ENCODE assay signal across 12 mouse cellular contexts in the genomic region with DNA sequence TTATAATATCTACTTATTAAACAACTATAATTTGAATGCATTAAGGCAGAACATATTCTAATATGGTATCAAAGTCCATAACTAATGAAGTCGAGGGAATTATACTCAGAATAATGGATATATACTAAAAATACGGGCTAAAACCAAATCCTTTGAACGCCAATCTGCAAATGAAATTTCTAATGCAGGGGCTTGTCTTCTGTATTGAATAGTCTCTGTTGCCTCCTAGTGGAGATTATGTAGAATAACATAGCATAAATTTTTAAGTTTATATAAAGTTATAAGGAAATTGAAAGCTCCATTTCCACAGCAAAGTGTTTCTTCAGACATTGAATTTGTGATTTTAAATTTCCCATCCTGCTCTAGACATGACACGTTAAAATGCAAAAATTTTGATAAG.
DNase-seq lines count a peak whose midpoint lies in the region; ATAC-seq and TF ChIP-seq lines count a peak whose summit lies in the region.
"Had no signal": no experiment of that assay in that cellular context is flagged by ENCODE, and none has a peak within 500 bp of the region (broad histone marks: within the 10 kb centered on the region; RNA-seq: fewer than 3 reads in every experiment).

No protein-coding gene starts in this region.

- DNase-seq in 3T3-L1 (ENCODE audit: low read depth, low spot score) (peak; percentile 13), 416B (ENCODE audit: low read depth) (peak; percentile 53)
- DNase-seq in embryonic facial prominence, embryonic 14.5 days (ENCODE audit: low spot score): peak; percentile 40
- no peak for DNase-seq in cerebellum, postnatal 4 days (ENCODE audit: low spot score in 2 of 2)
- no peak for DNase-seq in thymus, postnatal 4 days
- DNase-seq: kidney, adult 11 months; liver, embryonic 13.5 days; thymus, postnatal 36 days had no signal

- H3K36me3 ChIP-seq in intestine, postnatal 0 days (ENCODE audit: control insufficient read depth, insufficient read depth): no peaks in the 10 kb centered on the region
- no peaks in the 10 kb centered on the region for H3K36me3 ChIP-seq in intestine, embryonic 15.5 days
- no peaks in the 10 kb centered on the region for H3K36me3 ChIP-seq in embryonic facial prominence, embryonic 14.5 days (ENCODE audit: control insufficient read depth, insufficient read depth, low read length)
- H3K36me3 ChIP-seq: liver, embryonic 13.5 days had no signal

- H3K9ac ChIP-seq in intestine, postnatal 0 days (ENCODE audit: low read depth, low read length): no peak overlapping the region
- no peak overlapping the region for H3K9ac ChIP-seq in intestine, embryonic 15.5 days
- H3K9ac ChIP-seq in embryonic facial prominence, embryonic 14.5 days (ENCODE audit: low read depth, low read length): no peak overlapping the region
- H3K9ac ChIP-seq: heart, embryonic 13.5 days; liver, embryonic 13.5 days had no signal

- H3K27ac ChIP-seq in intestine, postnatal 0 days (ENCODE audit: low read depth, low read length): no peak overlapping the region
- no peak overlapping the region for H3K27ac ChIP-seq in intestine, embryonic 15.5 days
- no peak overlapping the region for H3K27ac ChIP-seq in embryonic facial prominence, embryonic 14.5 days (replicated peaks; ENCODE audit: low read depth, low read length)
- H3K27ac ChIP-seq: heart, embryonic 13.5 days; liver, embryonic 13.5 days had no signal

- TF ChIP-seq CTCF in intestine, postnatal 0 days (IDR thresholded peaks at IDR 0.05; ENCODE audit: low read depth): peak; percentile 66

- H3K4me1 ChIP-seq in intestine, postnatal 0 days (replicated peaks; ENCODE audit: control insufficient read depth, insufficient read depth, low read length): no peaks in the 10 kb centered on the region
- H3K4me1 ChIP-seq in intestine, embryonic 15.5 days (replicated peaks): no peaks in the 10 kb centered on the region
- no peaks in the 10 kb centered on the region for H3K4me1 ChIP-seq in embryonic facial prominence, embryonic 14.5 days (ENCODE audit: control insufficient read depth, insufficient read depth, low read length)
- H3K4me1 ChIP-seq: heart, embryonic 13.5 days; liver, embryonic 13.5 days had no signal

- H3K4me3 ChIP-seq in intestine, postnatal 0 days (ENCODE audit: low read depth, low read length): no peak overlapping the region
- no peak overlapping the region for H3K4me3 ChIP-seq in intestine, embryonic 15.5 days (replicated peaks)
- no peak overlapping the region for H3K4me3 ChIP-seq in embryonic facial prominence, embryonic 14.5 days (ENCODE audit: low read depth, low read length)
- H3K4me3 ChIP-seq: heart, embryonic 13.5 days; liver, embryonic 13.5 days had no signal

- H3K9me3 ChIP-seq in intestine, postnatal 0 days (ENCODE audit: control insufficient read depth): no peaks in the 10 kb centered on the region
- H3K9me3 ChIP-seq in intestine, embryonic 15.5 days: no peaks in the 10 kb centered on the region
- no peaks in the 10 kb centered on the region for H3K9me3 ChIP-seq in embryonic facial prominence, embryonic 14.5 days (ENCODE audit: control insufficient read depth, low read length)
- H3K9me3 ChIP-seq: heart, embryonic 13.5 days; liver, embryonic 13.5 days had no signal

- H3K4me2 ChIP-seq in intestine, postnatal 0 days (replicated peaks; ENCODE audit: low read depth): no peak overlapping the region
- no peak overlapping the region for H3K4me2 ChIP-seq in intestine, embryonic 15.5 days (replicated peaks)
- H3K4me2 ChIP-seq in embryonic facial prominence, embryonic 14.5 days (ENCODE audit: low read depth, low read length): no peak overlapping the region
- H3K4me2 ChIP-seq: heart, embryonic 13.5 days; liver, embryonic 13.5 days had no signal

- WGBS in intestine, postnatal 0 days: 17% methylated on average over 4 of the region's 4 CpGs
- 13% methylated on average over 4 of the region's 4 CpGs for WGBS in intestine, embryonic 15.5 days
- 15% methylated on average over 4 of the region's 4 CpGs for WGBS in embryonic facial prominence, embryonic 14.5 days

- ATAC-seq in intestine, postnatal 0 days: no peak
- no peak for ATAC-seq in intestine, embryonic 15.5 days
- ATAC-seq in embryonic facial prominence, embryonic 14.5 days (ENCODE audit: low read depth): no peak
- no peak for ATAC-seq in erythroblast, adult 5-6 weeks (replicated peaks; ENCODE audit: low FRiP score, poor library complexity, severe bottlenecking)

- no peaks in the 10 kb centered on the region for H3K27me3 ChIP-seq in intestine, postnatal 0 days (replicated peaks; ENCODE audit: control insufficient read depth, insufficient read depth, low read length)
- H3K27me3 ChIP-seq in intestine, embryonic 15.5 days (replicated peaks): no peaks in the 10 kb centered on the region
- H3K27me3 ChIP-seq in embryonic facial prominence, embryonic 14.5 days (replicated peaks; ENCODE audit: control insufficient read depth, insufficient read depth, low read length): no peaks in the 10 kb centered on the region
- H3K27me3 ChIP-seq: heart, embryonic 13.5 days; liver, embryonic 13.5 days had no signal

Comparison
In these comparisons a context has a peak if more than half of its experiments do, and no peak if none do; other contexts are left out.
1. DNase-seq: peak in 3T3-L1 (single experiment), 416B (single experiment) and embryonic facial prominence, embryonic 14.5 days (single experiment); none in cerebellum, postnatal 4 days (0 of 2) and thymus, postnatal 4 days (single experiment).